Mouse (Mus musculus): ENCODE data around the gene Rpap2. TPM values are rescaled to one million over a fixed set of nuclear protein-coding genes. Genes with fewer than 3 reads are reported as not detected.

Gene Rpap2
- polyA plus RNA-seq, 1 experiment = 11.2 TPM

DNA sequence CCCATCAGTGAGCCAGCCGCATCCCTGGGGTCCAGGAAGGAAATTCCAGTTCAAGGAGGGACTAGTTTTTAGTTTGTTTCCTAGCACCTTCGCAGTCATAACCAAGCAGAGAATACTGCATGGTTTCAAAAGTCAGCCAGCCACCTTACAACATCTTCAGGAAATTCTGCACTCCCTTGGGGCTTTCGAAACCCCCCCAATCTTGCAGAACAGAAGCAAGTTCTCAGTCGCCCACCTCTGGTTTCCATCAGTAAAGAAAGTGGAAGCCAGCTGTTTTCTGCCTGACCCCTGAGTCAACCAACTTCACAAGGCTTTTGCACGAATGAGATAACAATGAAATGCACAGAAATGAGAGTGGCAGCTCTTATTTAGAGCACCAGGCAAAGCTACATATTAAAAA, 81.2 kb downstream of the Rpap2 start:
- H3K27ac ChIP-seq (ENCODE audit: insufficient read depth, low read depth, low read length) = no peak overlapping the region
- no peaks in the 10 kb centered on the region for H3K4me1 ChIP-seq (ENCODE audit: control insufficient read depth, insufficient read depth, low read length)
- no peak overlapping the region for H3K4me3 ChIP-seq (ENCODE audit: insufficient read depth, low read length)
- no peak for TF ChIP-seq POLR2A (IDR thresholded peaks at IDR 0.05; ENCODE audit: borderline replicate concordance, low read depth, low read length)
- no peak for TF ChIP-seq CTCF (IDR thresholded peaks at IDR 0.05; ENCODE audit: low read depth, low read length)

GRCm38 (mm10) chr5:107681300-107681699, 84.1 kb downstream of the Rpap2 start:
- Histone ChIP-seq H3K27ac (ENCODE audit: insufficient read depth, low read depth, low read length) (no peak overlapping the region), H3K4me1 (ENCODE audit: control insufficient read depth, insufficient read depth, low read length) (no peaks in the 10 kb centered on the region), H3K4me3 (ENCODE audit: insufficient read depth, low read length) (no peak overlapping the region)
- TF ChIP-seq POLR2A (IDR thresholded peaks at IDR 0.05; ENCODE audit: borderline replicate concordance, low read depth, low read length) (no peak), CTCF (IDR thresholded peaks at IDR 0.05; ENCODE audit: low read depth, low read length) (no peak)

DNA sequence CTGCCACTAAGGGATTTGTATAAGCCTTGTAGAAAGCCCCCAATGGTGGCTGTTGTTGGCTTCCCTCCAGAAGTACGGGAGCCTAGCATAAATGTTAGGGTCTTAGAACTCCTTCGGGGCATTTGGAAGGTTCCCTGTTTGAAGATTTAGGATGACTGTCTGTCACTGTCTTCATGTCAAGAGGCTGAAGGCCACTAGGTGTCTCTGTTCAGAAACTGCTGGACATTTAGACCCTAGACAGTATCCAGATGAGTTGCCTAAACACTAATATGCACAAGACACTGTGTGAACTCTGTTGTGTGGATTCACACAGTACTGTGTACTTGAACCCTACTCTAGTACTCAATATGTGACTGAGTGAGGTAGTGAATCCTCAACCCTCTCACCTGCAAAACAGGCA, 87.2 kb downstream of the Rpap2 start:
- Histone ChIP-seq H3K4me3 (ENCODE audit: insufficient read depth, low read length) (no peak overlapping the region), H3K27ac (ENCODE audit: insufficient read depth, low read depth, low read length) (no peak overlapping the region), H3K4me1 (ENCODE audit: control insufficient read depth, insufficient read depth, low read length) (peaks cover 3% of the 10 kb centered on the region)
- TF ChIP-seq CTCF (IDR thresholded peaks at IDR 0.05; ENCODE audit: low read depth, low read length) = no peak
- TF ChIP-seq POLR2A (IDR thresholded peaks at IDR 0.05; ENCODE audit: borderline replicate concordance, low read depth, low read length) = no peak

DNA sequence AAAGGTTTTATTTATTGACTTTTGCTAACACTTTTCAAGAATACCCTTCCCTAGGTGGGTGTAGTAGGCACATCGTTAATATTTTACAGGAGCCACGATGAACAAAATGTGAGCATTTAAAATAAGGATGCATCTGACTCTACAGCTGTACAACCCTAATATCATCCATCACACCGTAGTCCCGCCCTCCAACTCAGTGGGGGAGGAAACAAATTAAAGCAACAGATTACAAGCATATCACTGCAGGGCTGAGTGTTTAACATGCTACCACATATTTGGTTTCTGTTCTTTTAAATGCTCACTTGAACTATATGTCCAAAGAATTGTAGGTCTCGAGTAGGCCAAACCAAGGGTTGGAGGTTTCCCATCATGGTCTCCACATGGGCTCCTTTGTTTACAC, 90.0 kb downstream of the Rpap2 start:
- H3K4me3 ChIP-seq (ENCODE audit: insufficient read depth, low read length) = no peak overlapping the region
- H3K4me1 ChIP-seq (ENCODE audit: control insufficient read depth, insufficient read depth, low read length) = peaks cover 3% of the 10 kb centered on the region
- TF ChIP-seq CTCF (IDR thresholded peaks at IDR 0.05; ENCODE audit: low read depth, low read length) (no peak), POLR2A (IDR thresholded peaks at IDR 0.05; ENCODE audit: borderline replicate concordance, low read depth, low read length) (no peak)
- H3K27ac ChIP-seq (ENCODE audit: insufficient read depth, low read depth, low read length) = no peak overlapping the region

DNA sequence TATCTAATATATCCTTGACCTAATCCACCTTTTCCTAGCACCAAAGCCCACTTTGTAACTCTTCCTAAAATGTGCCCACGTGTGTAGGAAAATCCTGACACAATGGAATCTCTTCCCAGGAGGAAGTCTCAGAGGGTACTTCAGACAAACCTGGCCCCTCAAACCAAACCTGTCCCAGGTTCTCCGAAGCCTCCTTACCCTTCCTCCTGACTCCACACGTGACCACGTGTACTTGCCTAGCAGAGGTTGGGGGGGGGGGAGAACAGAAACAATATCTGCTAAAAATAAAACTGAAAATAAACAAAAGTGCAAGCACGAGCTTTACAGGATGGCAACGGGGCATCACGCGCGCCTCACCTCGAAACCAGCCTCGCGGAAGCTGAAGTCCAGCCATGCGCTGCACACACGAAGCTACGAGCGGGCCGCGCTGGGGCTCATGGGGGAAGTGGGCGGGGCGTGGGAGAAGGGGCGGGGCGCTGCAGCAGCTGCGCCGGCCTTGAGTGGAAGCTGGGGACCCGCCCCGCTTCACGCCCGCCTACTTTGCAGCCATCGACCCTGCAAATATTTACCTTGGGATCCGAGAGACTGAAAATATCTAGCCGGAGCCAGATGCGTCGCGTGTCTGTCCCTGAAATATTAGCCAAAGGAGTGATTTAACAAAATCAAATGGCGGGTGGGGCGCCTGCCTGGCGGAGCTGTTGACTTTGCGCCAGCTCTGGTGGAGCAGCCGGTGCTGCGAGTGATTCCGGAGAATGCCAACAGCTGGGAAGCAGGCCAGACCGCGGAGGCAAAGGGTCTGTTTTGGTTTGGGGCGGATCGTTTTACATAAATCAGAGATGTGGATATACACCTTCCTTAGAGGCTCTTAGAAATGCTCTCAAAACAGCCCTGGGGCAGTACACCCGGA, 90.7 kb downstream of the Rpap2 start:
- H3K4me3 ChIP-seq (ENCODE audit: insufficient read depth, low read length) = peak overlapping the region; percentile 63
- no peak overlapping the region for H3K27ac ChIP-seq (ENCODE audit: insufficient read depth, low read depth, low read length)
- TF ChIP-seq CTCF (IDR thresholded peaks at IDR 0.05; ENCODE audit: low read depth, low read length) (no peak), POLR2A (IDR thresholded peaks at IDR 0.05; ENCODE audit: borderline replicate concordance, low read depth, low read length) (no peak)
- peaks cover 3% of the 10 kb centered on the region for H3K4me1 ChIP-seq (ENCODE audit: control insufficient read depth, insufficient read depth, low read length)

GRCm38 (mm10) chr5:107688499-107688866, 91.3 kb downstream of the Rpap2 start:
- Histone ChIP-seq H3K4me3 (ENCODE audit: insufficient read depth, low read length) (peak overlapping the region; percentile 63), H3K27ac (ENCODE audit: insufficient read depth, low read depth, low read length) (no peak overlapping the region), H3K4me1 (ENCODE audit: control insufficient read depth, insufficient read depth, low read length) (peaks cover 3% of the 10 kb centered on the region)
- TF ChIP-seq POLR2A (IDR thresholded peaks at IDR 0.05; ENCODE audit: borderline replicate concordance, low read depth, low read length) = no peak
- TF ChIP-seq CTCF (IDR thresholded peaks at IDR 0.05; ENCODE audit: low read depth, low read length) = no peak

DNA sequence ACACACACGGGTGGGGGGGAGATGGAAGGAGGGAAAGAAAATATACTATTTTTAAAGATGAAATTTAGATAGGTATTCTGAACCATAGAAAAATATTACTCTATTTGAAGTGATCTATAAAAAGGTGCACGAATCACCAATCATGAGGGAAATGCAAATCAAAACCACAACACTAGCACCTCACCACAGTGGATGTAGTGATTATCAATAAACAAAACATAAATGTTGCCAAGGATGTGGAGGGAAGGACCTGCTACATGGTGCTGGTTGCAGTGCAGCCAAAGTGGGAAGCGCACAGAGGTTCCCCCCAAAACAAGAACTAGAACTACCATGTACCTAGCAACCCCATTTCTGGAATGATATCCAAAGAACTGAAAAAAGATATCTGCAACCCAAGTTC, 97.8 kb downstream of the Rpap2 start:
- no peak overlapping the region for H3K27ac ChIP-seq (ENCODE audit: insufficient read depth, low read depth, low read length)
- TF ChIP-seq CTCF (IDR thresholded peaks at IDR 0.05; ENCODE audit: low read depth, low read length) (no peak), POLR2A (IDR thresholded peaks at IDR 0.05; ENCODE audit: borderline replicate concordance, low read depth, low read length) (no peak)
- H3K4me1 ChIP-seq (ENCODE audit: control insufficient read depth, insufficient read depth, low read length) = no peaks in the 10 kb centered on the region
- H3K4me3 ChIP-seq (ENCODE audit: insufficient read depth, low read length) = no peak overlapping the region

- H3K4me3 ChIP-seq (ENCODE audit: insufficient read depth, low read length) = no peak overlapping the region
- H3K4me1 ChIP-seq (ENCODE audit: control insufficient read depth, insufficient read depth, low read length) = no peaks in the 10 kb centered on the region
- H3K27ac ChIP-seq (ENCODE audit: insufficient read depth, low read depth, low read length) = no peak overlapping the region
- TF ChIP-seq POLR2A (IDR thresholded peaks at IDR 0.05; ENCODE audit: borderline replicate concordance, low read depth, low read length) = no peak
- no peak for TF ChIP-seq CTCF (IDR thresholded peaks at IDR 0.05; ENCODE audit: low read depth, low read length)
Measured at GRCm38 (mm10) chr5:107698888-107699287, 101.7 kb downstream of the Rpap2 start.

- Histone ChIP-seq H3K27ac (ENCODE audit: insufficient read depth, low read depth, low read length) (no peak overlapping the region), H3K4me3 (ENCODE audit: insufficient read depth, low read length) (no peak overlapping the region), H3K4me1 (ENCODE audit: control insufficient read depth, insufficient read depth, low read length) (peaks cover 4% of the 10 kb centered on the region; the same call in 1 of the 2 replicates)
- TF ChIP-seq POLR2A (IDR thresholded peaks at IDR 0.05; ENCODE audit: borderline replicate concordance, low read depth, low read length) (no peak), CTCF (IDR thresholded peaks at IDR 0.05; ENCODE audit: low read depth, low read length) (no peak)
Measured at GRCm38 (mm10) chr5:107700873-107701272, 103.7 kb downstream of the Rpap2 start.

- TF ChIP-seq CTCF (IDR thresholded peaks at IDR 0.05; ENCODE audit: low read depth, low read length) (no peak), POLR2A (IDR thresholded peaks at IDR 0.05; ENCODE audit: borderline replicate concordance, low read depth, low read length) (no peak)
- Histone ChIP-seq H3K27ac (ENCODE audit: insufficient read depth, low read depth, low read length) (no peak overlapping the region), H3K4me3 (ENCODE audit: insufficient read depth, low read length) (no peak overlapping the region), H3K4me1 (ENCODE audit: control insufficient read depth, insufficient read depth, low read length) (peaks cover 4% of the 10 kb centered on the region; the same call in 1 of the 2 replicates)
Measured at GRCm38 (mm10) chr5:107701658-107702057, 104.5 kb downstream of the Rpap2 start.
